Mouse (Mus musculus) lung, postnatal 10 days (tissue): Measurements from ENCODE around the gene Edem1.
"Not testable (repeated sequence)": the region's sequence is repeated elsewhere in the genome, so short reads cannot be mapped to it uniquely, and the experiment has no call there.

Experiments used
- DNase-seq: peaks from one replicate; pipeline ENCODE4 v3.0.0; 2021

Edem1 gene

GRCm38 (mm10) chr6:108832170-108832569, 3.7 kb downstream of the Edem1 start:
- no peak for DNase-seq

- DNase-seq: no peak
These were observed 4.5 kb downstream of the Edem1 start for GRCm38 (mm10) chr6:108832989-108833388.

- no peak for DNase-seq
These were observed 5.7 kb downstream of the Edem1 start for GRCm38 (mm10) chr6:108833963-108834697.

- peak; percentile 68 for DNase-seq
These were observed 7.6 kb downstream of the Edem1 start for GRCm38 (mm10) chr6:108835765-108836691.

- DNase-seq: no peak
These were observed 8.6 kb downstream of the Edem1 start for GRCm38 (mm10) chr6:108837081-108837480.

- DNase-seq: no peak
These were observed 9.5 kb downstream of the Edem1 start for GRCm38 (mm10) chr6:108837958-108838357.

- no peak for DNase-seq
These were observed 11.0 kb downstream of the Edem1 start for GRCm38 (mm10) chr6:108839432-108839831.

GRCm38 (mm10) chr6:108840861-108841640, 12.6 kb downstream of the Edem1 start:
- no peak for DNase-seq

- DNase-seq: peak; percentile 13
These were observed 15.2 kb downstream of the Edem1 start for GRCm38 (mm10) chr6:108843664-108844063.

GRCm38 (mm10) chr6:108844093-108844492, 15.7 kb downstream of the Edem1 start:
- DNase-seq: no peak

GRCm38 (mm10) chr6:108844771-108845170, 16.3 kb downstream of the Edem1 start:
- DNase-seq: no peak

- DNase-seq: no peak
These were observed 23.7 kb downstream of the Edem1 start for GRCm38 (mm10) chr6:108852088-108852670.

GRCm38 (mm10) chr6:108852986-108853385, 24.5 kb downstream of the Edem1 start:
- DNase-seq: no peak

GRCm38 (mm10) chr6:108858583-108858982, 30.1 kb downstream of the Edem1 start:
- DNase-seq: no peak

GRCm38 (mm10) chr6:108861226-108861625, 32.8 kb downstream of the Edem1 start:
- no peak for DNase-seq

GRCm38 (mm10) chr6:108862548-108862947, 34.1 kb downstream of the Edem1 start:
- DNase-seq: peak; percentile 29

- DNase-seq: no peak
These were observed 37.9 kb downstream of the Edem1 start for GRCm38 (mm10) chr6:108866317-108866716.

GRCm38 (mm10) chr6:108869031-108869430, 40.6 kb downstream of the Edem1 start:
- DNase-seq: not testable (repeated sequence)

- no peak for DNase-seq
These were observed 42.0 kb downstream of the Edem1 start for GRCm38 (mm10) chr6:108870421-108870820.

- no peak for DNase-seq
These were observed 42.8 kb downstream of the Edem1 start for GRCm38 (mm10) chr6:108871251-108871650.

- no peak for DNase-seq
These were observed 46.9 kb downstream of the Edem1 start for GRCm38 (mm10) chr6:108875344-108875743.

- DNase-seq: peak; percentile 50
These were observed 47.6 kb downstream of the Edem1 start for GRCm38 (mm10) chr6:108876052-108876451.

GRCm38 (mm10) chr6:108876486-108876885, 48.0 kb downstream of the Edem1 start:
- no peak for DNase-seq
